Comparison of ENCODE assay signal across 8 mouse cellular contexts in genomic region chr8:118393909-118394650, GRCm38 (mm10).
DNase-seq lines count a peak whose midpoint lies in the region; ATAC-seq and TF ChIP-seq lines count a peak whose summit lies in the region.
"Had no signal": no experiment of that assay in that cellular context is flagged by ENCODE, and none has a peak within 500 bp of the region (broad histone marks: within the 10 kb centered on the region; RNA-seq: fewer than 3 reads in every experiment).

No protein-coding gene starts in this region.

- DNase-seq in 3T3-L1 (ENCODE audit: low read depth, low spot score) (peak; percentile 84), ES-E14 (ENCODE audit: low read depth, low spot score) (peak; percentile 54)
- DNase-seq in embryonic facial prominence, embryonic 14.5 days (ENCODE audit: low spot score): peak; percentile 21
- peak; percentile 69 for DNase-seq in heart, postnatal 4 days
- no peak for DNase-seq in spleen, adult 18-20 months
- no peak for DNase-seq in frontal cortex, postnatal 14 days (ENCODE audit: low spot score in 2 of 2)

- H3K36me3 ChIP-seq in ES-E14 (ENCODE audit: control insufficient read depth, insufficient read depth, low read length, poor library complexity, severe bottlenecking): no peaks in the 10 kb centered on the region
- no peaks in the 10 kb centered on the region for H3K36me3 ChIP-seq in embryonic facial prominence, embryonic 14.5 days (ENCODE audit: control insufficient read depth, insufficient read depth, low read length)
- H3K36me3 ChIP-seq: liver, embryonic 15.5 days had no signal

- in situ Hi-C loops in ES-E14 (cut with MboI; ENCODE audit: low sequenced_read_pairs in 2 of 2, unreplicated experiment in 2 of 2): no loop called here

- H3K4me2 ChIP-seq in embryonic facial prominence, embryonic 14.5 days (ENCODE audit: low read depth, low read length): no peak overlapping the region
- H3K4me2 ChIP-seq: liver, embryonic 15.5 days had no signal

- H3K4me1 ChIP-seq in ES-E14 (ENCODE audit: control insufficient read depth in 2 of 2, insufficient read depth in 2 of 2, low read length in 2 of 2, poor library complexity in 1 of 2): peaks cover 7 to 13% of the 10 kb centered on the region in 2 experiments; a peak in 1 of 4 replicates
- no peaks in the 10 kb centered on the region for H3K4me1 ChIP-seq in embryonic facial prominence, embryonic 14.5 days (ENCODE audit: control insufficient read depth, insufficient read depth, low read length)
- H3K4me1 ChIP-seq: liver, embryonic 15.5 days had no signal

- 70% methylated on average over 7 of the region's 7 CpGs for WGBS in embryonic facial prominence, embryonic 14.5 days

- H3K27ac ChIP-seq in ES-E14 (ENCODE audit: insufficient read depth, low read depth, low read length, poor library complexity, severe bottlenecking): 0 out of 2 replicates have a peak overlapping the region, but pooled peaks have one; percentile 47
- H3K27ac ChIP-seq in embryonic facial prominence, embryonic 14.5 days (replicated peaks; ENCODE audit: low read depth, low read length): no peak overlapping the region
- H3K27ac ChIP-seq: liver, embryonic 15.5 days had no signal

- H3K4me3 ChIP-seq in ES-E14 (ENCODE audit: insufficient read depth in 1 of 2, low read depth in 1 of 2, low read length in 2 of 2, poor library complexity in 1 of 2, severe bottlenecking in 1 of 2): no peak overlapping the region
- H3K4me3 ChIP-seq in embryonic facial prominence, embryonic 14.5 days (ENCODE audit: low read depth, low read length): no peak overlapping the region
- H3K4me3 ChIP-seq: liver, embryonic 15.5 days had no signal

- no peak for ATAC-seq in embryonic facial prominence, embryonic 14.5 days (ENCODE audit: low read depth)
- ATAC-seq in megakaryocyte, adult 5-6 weeks (ENCODE audit: poor library complexity, severe bottlenecking): no peak

- H3K9ac ChIP-seq in ES-E14 (ENCODE audit: insufficient read depth, low read depth, low read length, poor library complexity, severe bottlenecking): no peak overlapping the region
- no peak overlapping the region for H3K9ac ChIP-seq in embryonic facial prominence, embryonic 14.5 days (ENCODE audit: low read depth, low read length)
- H3K9ac ChIP-seq: liver, embryonic 15.5 days had no signal

- H3K27me3 ChIP-seq in embryonic facial prominence, embryonic 14.5 days (replicated peaks; ENCODE audit: control insufficient read depth, insufficient read depth, low read length): no peaks in the 10 kb centered on the region
- H3K27me3 ChIP-seq: liver, embryonic 15.5 days had no signal

- no peaks in the 10 kb centered on the region for H3K9me3 ChIP-seq in ES-E14 (ENCODE audit: control insufficient read depth, insufficient read depth, low read depth, low read length)
- no peaks in the 10 kb centered on the region for H3K9me3 ChIP-seq in embryonic facial prominence, embryonic 14.5 days (ENCODE audit: control insufficient read depth, low read length)

TF ChIP-seq in ES-E14, 5 proteins besides CTCF, POLR2A, EP300 and RAD21:
- no peak for TF ChIP-seq ZNF384 (IDR thresholded peaks at IDR 0.05; ENCODE audit: low read depth, low read length)
- peak; percentile 95 for TF ChIP-seq MAFK (IDR thresholded peaks at IDR 0.05; ENCODE audit: insufficient read depth, low read depth, low read length)

Comparison
In these comparisons a context has a peak if more than half of its experiments do, and no peak if none do; other contexts are left out.
1. DNase-seq: peak in 3T3-L1 (single experiment), ES-E14 (single experiment), embryonic facial prominence, embryonic 14.5 days (single experiment) and heart, postnatal 4 days (single experiment); none in spleen, adult 18-20 months (0 of 2) and frontal cortex, postnatal 14 days (0 of 2).